Mouse (Mus musculus) adrenal gland, postnatal 36 days (tissue): ENCODE results near the gene Ascc3. TPM values are rescaled to one million over a fixed set of nuclear protein-coding genes. Genes with fewer than 3 reads are reported as not detected.

Experiments used
- DNase-seq, 2 experiments: peaks; one replicate each; pipeline ENCODE4 v3.0.0; 2021; ENCODE audit warnings: mixed read lengths in 1 of 2
- long read RNA-seq, 2 experiments: library from polyadenylated mRNA; stranded (forward); transcript quantifications; one replicate each; pipeline ENCODE4 v2.0.0; 2021; ENCODE audit warnings: borderline sequencing depth in 2 of 2
- total RNA-seq, 2 experiments: library from RNA; stranded (reverse); gene quantifications; 2 replicates each; pipeline ENCODE4 v1.2.3; 2021

Gene Ascc3
- 10 to 100 TPM; 38.3 to 44.6 TPM for total RNA-seq
- long read RNA-seq, experiment 1, full-length matches to known transcripts = 1 of 7 reads
- long read RNA-seq, experiment 1, partial matches to known transcripts = 6 of 7 reads
- long read RNA-seq, experiment 1, other reads (novel, unspliced or antisense) = 0 of 7 reads
- long read RNA-seq, experiment 2, partial matches to known transcripts = 4 of 4 reads
- long read RNA-seq, experiment 2, other reads (novel, unspliced or antisense) = 0 of 4 reads

- DNase-seq = peak; percentile 94 to 96
Observed at GRCm38 (mm10) chr10:50592355-50593293, at the start of gene Ascc3. Gene Ascc3 (plus strand): TSS chr10:50592669.

- no peak for DNase-seq
Observed at GRCm38 (mm10) chr10:50584721-50585120, 7.7 kb upstream of the Ascc3 start.

GRCm38 (mm10) chr10:50586556-50586955 is 5.9 kb upstream of the Ascc3 start:
- no peak for DNase-seq

- DNase-seq = no peak
Observed at GRCm38 (mm10) chr10:50593371-50593770, 902 bp downstream of the Ascc3 start.

- DNase-seq = no peak
Observed at GRCm38 (mm10) chr10:50595340-50595739, 2.9 kb downstream of the Ascc3 start.

- DNase-seq = no peak
Observed at GRCm38 (mm10) chr10:50604919-50605318, 12.4 kb downstream of the Ascc3 start.

- no peak for DNase-seq
Observed at GRCm38 (mm10) chr10:50613840-50614239, 21.4 kb downstream of the Ascc3 start.

GRCm38 (mm10) chr10:50625874-50626273 is 33.4 kb downstream of the Ascc3 start:
- no peak for DNase-seq

GRCm38 (mm10) chr10:50639607-50640006 is 47.1 kb downstream of the Ascc3 start:
- no peak for DNase-seq

- DNase-seq = no peak
Observed at GRCm38 (mm10) chr10:50650612-50651011, 58.1 kb downstream of the Ascc3 start.

- DNase-seq = no peak
Observed at GRCm38 (mm10) chr10:50653551-50653950, 61.1 kb downstream of the Ascc3 start.

GRCm38 (mm10) chr10:50657352-50657751 is 64.9 kb downstream of the Ascc3 start:
- no peak for DNase-seq

- no peak for DNase-seq
Observed at GRCm38 (mm10) chr10:50671517-50671916, 79.0 kb downstream of the Ascc3 start.

GRCm38 (mm10) chr10:50690324-50690723 is 97.9 kb downstream of the Ascc3 start:
- DNase-seq = no peak

- no peak for DNase-seq
Observed at GRCm38 (mm10) chr10:50698836-50699433, 106.5 kb downstream of the Ascc3 start.

- DNase-seq = no peak
Observed at GRCm38 (mm10) chr10:50701736-50702135, 109.3 kb downstream of the Ascc3 start.

- no peak for DNase-seq
Observed at GRCm38 (mm10) chr10:50702361-50702760, 109.9 kb downstream of the Ascc3 start.

- DNase-seq = peak in 1 of 2 experiments; percentile 24
Observed at GRCm38 (mm10) chr10:50704202-50704601, 111.7 kb downstream of the Ascc3 start.

- DNase-seq = no peak
Observed at GRCm38 (mm10) chr10:50704898-50705297, 112.4 kb downstream of the Ascc3 start.

GRCm38 (mm10) chr10:50711286-50711685 is 118.8 kb downstream of the Ascc3 start:
- DNase-seq = no peak

- no peak for DNase-seq
Observed at GRCm38 (mm10) chr10:50711765-50712164, 119.3 kb downstream of the Ascc3 start.

GRCm38 (mm10) chr10:50733459-50733858 is 141.0 kb downstream of the Ascc3 start:
- DNase-seq = no peak

- DNase-seq = no peak
Observed at GRCm38 (mm10) chr10:50762069-50762468, 169.6 kb downstream of the Ascc3 start.
